Mouse (Mus musculus) C2C12 (cell line): ENCODE results near the gene Chrna4. TPM values are rescaled to one million over a fixed set of nuclear protein-coding genes. Genes with fewer than 3 reads are reported as not detected.

Experiments used
- H3K27me3 ChIP-seq: one replicate; pipeline ENCODE4 v1.6.1; 2011; ENCODE audit not compliant: control insufficient read depth, insufficient read depth, insufficient read length
- H3K36me3 ChIP-seq: one replicate; pipeline ENCODE4 v1.6.1; 2011; ENCODE audit not compliant: control insufficient read depth, insufficient read depth
- H3K4me3 ChIP-seq: one replicate; pipeline ENCODE4 v1.5.1; 2011; ENCODE audit warnings: mild to moderate bottlenecking, control low read depth; ENCODE audit not compliant: poor library complexity, insufficient read depth, severe bottlenecking
- H3K79me2 ChIP-seq: one replicate; pipeline ENCODE4 v1.6.1; 2011; ENCODE audit not compliant: control insufficient read depth, insufficient read depth
- H3K79me3 ChIP-seq: one replicate; pipeline ENCODE4 v1.6.1; 2011; ENCODE audit warnings: low read depth, control low read depth
- H3ac ChIP-seq: one replicate; pipeline ENCODE3; 2011; ENCODE audit warnings: low read depth; ENCODE audit not compliant: control insufficient read depth, insufficient read length
- CEBPB ChIP-seq: IDR thresholded peaks from one replicate; pipeline ENCODE4 v1.6.1; 2011; ENCODE audit warnings: low read depth, mild to moderate bottlenecking, control low read depth, moderate library complexity
- CTCF ChIP-seq: IDR thresholded peaks from one replicate; pipeline ENCODE4 v1.5.1; 2011; ENCODE audit not compliant: control insufficient read depth, insufficient read depth, insufficient read length
- FOSL1 ChIP-seq: IDR thresholded peaks from one replicate; pipeline ENCODE4 v1.8.0; 2011; ENCODE audit warnings: mild to moderate bottlenecking, low read length; ENCODE audit not compliant: poor library complexity, insufficient read depth, severe bottlenecking
- MAX ChIP-seq: IDR thresholded peaks from one replicate; pipeline ENCODE4 v1.6.1; 2011; ENCODE audit warnings: mild to moderate bottlenecking, control low read depth
- MYOD1 ChIP-seq: IDR thresholded peaks from one replicate; pipeline ENCODE4 v1.6.1; 2011; ENCODE audit warnings: low read depth; ENCODE audit not compliant: control insufficient read depth, insufficient read length
- MYOG ChIP-seq: IDR thresholded peaks from one replicate; pipeline ENCODE4 v1.6.1; 2011; ENCODE audit not compliant: control insufficient read depth, insufficient read length; ENCODE audit errors: extremely low read depth
- USF1 ChIP-seq: IDR thresholded peaks from one replicate; pipeline ENCODE4 v1.6.1; 2011; ENCODE audit warnings: low read depth, mild to moderate bottlenecking, control low read depth, moderate library complexity
- polyA plus RNA-seq: library from polyadenylated mRNA; unstranded; fragments of >200 nt; fragmentation: generic; extraction: Trizol; gene quantifications from one replicate; pipeline ENCODE4 v1.2.1, GENCODE M21; 2012; ENCODE audit warnings: missing spikeins

Gene Chrna4
- polyA plus RNA-seq, 1 experiment = not detected

DNA sequence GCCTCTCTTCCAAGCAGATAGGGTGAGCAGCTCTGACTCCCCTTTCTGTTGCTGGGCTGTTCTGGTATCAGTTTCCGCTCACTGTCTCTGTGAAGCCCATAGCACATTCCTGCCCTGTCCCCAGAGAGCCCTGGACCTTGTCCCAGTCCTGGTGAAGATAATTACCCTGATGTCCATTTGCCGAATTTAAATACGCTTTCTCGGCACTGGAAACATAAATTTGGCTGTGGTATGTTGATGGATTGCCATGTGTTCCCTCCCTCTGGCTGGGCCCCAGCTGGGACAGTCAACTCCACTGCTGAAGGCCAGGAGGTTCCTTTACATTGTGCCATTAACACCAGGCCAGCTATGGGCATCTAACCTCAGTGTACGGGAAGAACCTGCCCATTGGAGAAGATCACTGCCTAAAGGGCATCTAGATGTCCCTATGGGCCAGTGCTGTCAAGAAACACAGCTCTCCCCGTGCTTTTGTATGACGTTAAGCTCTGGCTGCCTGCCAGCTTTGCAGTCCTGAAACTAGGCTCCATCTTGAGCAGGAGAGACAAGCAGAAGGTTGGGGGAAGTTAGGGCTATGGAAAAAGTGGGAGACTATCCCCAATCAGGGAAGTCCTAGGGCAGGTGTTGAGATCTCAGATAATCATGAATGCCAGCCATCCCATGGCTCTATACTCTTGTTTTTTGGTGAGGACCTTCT, 5.1 kb upstream of the Chrna4 start:
- Histone ChIP-seq H3ac (no peak overlapping the region), H3K27me3 (peaks cover 36% of the 10 kb centered on the region), H3K79me3 (no peaks in the 10 kb centered on the region), H3K36me3 (no peaks in the 10 kb centered on the region), H3K4me3 (no peak overlapping the region), H3K79me2 (no peaks in the 10 kb centered on the region)
- TF ChIP-seq MYOG (no peak), CTCF (no peak), USF1 (no peak), CEBPB (no peak), FOSL1 (no peak), MYOD1 (no peak), MAX (no peak)

DNA sequence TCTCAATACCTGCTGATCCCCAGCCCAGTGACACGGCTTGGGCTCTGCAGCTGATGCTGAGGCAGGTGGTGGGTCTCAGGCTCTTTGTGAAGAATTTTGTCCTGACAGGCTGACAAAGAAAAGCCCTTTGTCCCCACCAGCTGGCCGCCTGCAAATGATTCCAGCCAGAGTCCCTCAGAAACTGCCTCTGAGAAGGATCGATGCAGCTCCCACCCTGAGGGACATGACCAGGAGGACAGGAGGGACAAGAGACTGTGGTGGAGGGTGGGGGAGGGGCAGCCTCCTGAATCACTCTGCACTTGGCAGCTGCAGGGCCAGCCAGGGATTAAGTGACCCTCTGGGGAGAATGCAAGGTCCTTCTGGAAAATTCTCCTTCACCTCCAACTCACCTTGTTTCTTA, 655 bp upstream of the Chrna4 start:
- Histone ChIP-seq H3ac (no peak overlapping the region), H3K36me3 (no peaks in the 10 kb centered on the region), H3K79me3 (no peaks in the 10 kb centered on the region), H3K27me3 (peaks cover 60% of the 10 kb centered on the region), H3K4me3 (no peak overlapping the region), H3K79me2 (no peaks in the 10 kb centered on the region)
- no peak for TF ChIP-seq FOSL1

DNA sequence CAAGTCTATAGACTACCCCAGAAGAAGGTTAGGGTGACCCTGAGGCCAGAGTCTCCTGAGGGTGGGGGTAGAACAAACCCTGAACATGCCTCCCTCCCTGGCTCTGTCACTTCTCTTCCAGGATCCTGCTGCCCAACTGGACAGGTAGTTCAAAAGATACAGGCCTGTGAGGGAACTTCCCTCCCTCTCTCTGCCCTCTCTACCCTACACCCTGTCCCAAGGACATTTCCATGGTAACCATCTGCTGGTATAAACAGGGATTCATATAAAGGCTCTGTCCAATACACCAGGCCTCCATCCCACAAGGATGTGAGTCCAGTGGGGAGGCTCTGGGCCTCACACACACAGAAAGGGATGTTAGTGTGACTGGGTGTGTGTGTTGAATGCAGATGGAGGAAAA, 970 bp downstream of the Chrna4 start:
- Histone ChIP-seq H3K79me3 (no peaks in the 10 kb centered on the region), H3K4me3 (no peak overlapping the region), H3ac (no peak overlapping the region), H3K36me3 (no peaks in the 10 kb centered on the region), H3K27me3 (peaks cover 65% of the 10 kb centered on the region), H3K79me2 (no peaks in the 10 kb centered on the region)
- no peak for TF ChIP-seq FOSL1
- TF ChIP-seq USF1 = no peak
- TF ChIP-seq CEBPB = no peak
- no peak for TF ChIP-seq MYOG

DNA sequence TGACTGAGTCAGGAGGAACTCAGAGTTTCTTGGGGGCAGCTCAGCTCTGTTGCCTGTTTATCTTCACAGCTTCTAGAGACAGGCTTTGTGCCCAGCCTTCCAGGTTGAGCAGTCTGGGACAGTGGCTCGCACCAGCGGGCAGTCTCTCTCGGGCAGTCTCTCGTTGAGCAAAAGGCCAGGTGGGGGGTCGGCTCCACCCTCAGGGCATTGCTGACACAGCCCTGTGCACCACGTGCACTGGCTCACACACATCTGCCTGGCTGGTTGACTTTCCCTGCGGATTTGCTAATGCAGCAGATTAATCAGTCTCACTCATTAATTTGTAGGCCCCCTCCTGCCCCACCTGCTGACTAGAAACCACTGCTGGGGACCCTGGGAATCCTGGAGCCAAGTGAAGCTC, 1.4 kb downstream of the Chrna4 start:
- Histone ChIP-seq H3K79me3 (no peaks in the 10 kb centered on the region), H3K4me3 (no peak overlapping the region), H3ac (no peak overlapping the region), H3K36me3 (no peaks in the 10 kb centered on the region), H3K27me3 (peaks cover 70% of the 10 kb centered on the region), H3K79me2 (no peaks in the 10 kb centered on the region)
- no peak for TF ChIP-seq MAX
- TF ChIP-seq FOSL1 = no peak
- TF ChIP-seq MYOG = no peak
- TF ChIP-seq MYOD1 = no peak
- TF ChIP-seq CTCF = no peak
- no peak for TF ChIP-seq USF1
- no peak for TF ChIP-seq CEBPB

DNA sequence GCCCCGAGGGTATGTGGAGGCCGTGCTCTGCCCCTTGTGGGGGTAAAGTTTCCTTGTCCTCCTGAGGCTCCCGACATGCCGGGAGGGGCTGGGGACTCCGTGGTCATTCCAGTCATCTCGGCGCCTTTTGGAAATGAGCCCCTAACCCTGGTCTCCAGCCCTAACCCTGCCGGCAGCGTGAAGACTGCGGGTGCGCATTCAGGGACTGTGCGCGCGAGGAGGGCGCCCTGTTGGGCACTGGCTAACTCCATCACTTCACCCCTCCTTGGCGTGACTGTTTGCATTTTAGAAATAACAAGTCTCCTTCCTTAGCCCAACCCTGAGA, 4.0 kb downstream of the Chrna4 start:
- Histone ChIP-seq H3K36me3 (no peaks in the 10 kb centered on the region), H3ac (no peak overlapping the region), H3K79me2 (no peaks in the 10 kb centered on the region), H3K79me3 (no peaks in the 10 kb centered on the region), H3K4me3 (no peak overlapping the region), H3K27me3 (peaks cover 96% of the 10 kb centered on the region)
- no peak for TF ChIP-seq CTCF
- no peak for TF ChIP-seq CEBPB
- TF ChIP-seq USF1 = no peak
- TF ChIP-seq MAX = no peak
- no peak for TF ChIP-seq MYOD1

DNA sequence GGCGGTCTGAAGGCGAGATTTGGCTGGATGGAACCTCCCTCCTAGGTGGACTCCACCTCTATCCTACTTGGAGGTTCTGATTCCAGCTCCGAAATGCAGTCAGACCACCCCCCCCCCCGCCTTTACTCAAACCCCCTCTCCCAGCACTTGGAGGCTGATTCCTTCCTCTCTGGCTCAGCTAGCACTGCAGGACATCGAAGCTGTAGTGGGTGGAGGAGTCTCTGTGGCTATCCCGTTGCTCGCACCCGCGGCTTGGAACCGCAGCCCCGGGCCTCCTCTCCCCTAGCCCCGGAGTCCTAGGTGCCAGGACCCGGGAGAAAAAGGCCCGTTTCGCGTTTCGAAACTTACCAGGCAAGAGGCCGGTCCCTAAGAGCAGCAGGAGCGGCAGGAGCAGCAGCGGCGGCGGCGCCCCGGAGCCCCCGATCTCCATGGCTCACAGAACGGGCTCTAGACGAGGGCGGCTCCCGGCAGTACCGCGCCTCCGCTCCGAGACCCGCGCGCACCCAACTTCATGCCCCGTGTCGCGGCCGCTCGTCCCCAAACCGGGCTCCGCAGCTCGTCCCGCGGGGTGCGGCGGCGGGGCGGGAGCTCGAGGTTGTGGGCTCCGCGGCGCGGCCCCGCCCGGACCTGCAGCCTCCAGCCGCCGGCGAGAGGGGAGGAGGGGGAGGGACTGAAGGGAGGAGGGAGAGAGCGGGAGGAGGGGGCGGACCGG, 4.5 kb downstream of the Chrna4 start:
- TF ChIP-seq CTCF = no peak
- no peak for TF ChIP-seq USF1
- TF ChIP-seq FOSL1 = no peak
- TF ChIP-seq MAX = no peak
- TF ChIP-seq MYOG = no peak
- TF ChIP-seq CEBPB = no peak
- no peak for TF ChIP-seq MYOD1
- H3K79me3 ChIP-seq = no peaks in the 10 kb centered on the region
- no peaks in the 10 kb centered on the region for H3K79me2 ChIP-seq
- H3K27me3 ChIP-seq = peaks cover 98% of the 10 kb centered on the region
- no peak overlapping the region for H3ac ChIP-seq
- no peaks in the 10 kb centered on the region for H3K36me3 ChIP-seq
- no peak overlapping the region for H3K4me3 ChIP-seq
